Mouse (Mus musculus) neural tube, embryonic 14.5 days (tissue): ENCODE results near the gene Prkd2. TPM values are rescaled to one million over a fixed set of nuclear protein-coding genes. Genes with fewer than 3 reads are reported as not detected.

Experiments
- ATAC-seq: fragments of 200-750 bp; cut with Nextera tagmentation; 2 replicates; pipeline ENCODE4 v1.8.0; 2017; ENCODE audit warnings: low read depth, mild to moderate bottlenecking, moderate TSS enrichment, moderate library complexity
- H3K27ac ChIP-seq: fragments of 300-500 bp; sonication (generic); 2 replicates; pipeline ENCODE4 v1.5.1; 2014; ENCODE audit warnings: low read depth, mild to moderate bottlenecking, control low read depth, low read length, moderate library complexity, mixed read lengths
- H3K27me3 ChIP-seq: fragments of 300-500 bp; sonication (generic); 2 replicates; pipeline ENCODE4 v1.6.1; 2014; ENCODE audit warnings: low read length; ENCODE audit not compliant: control insufficient read depth, insufficient read depth
- H3K36me3 ChIP-seq: fragments of 300-500 bp; sonication (generic); 2 replicates; pipeline ENCODE4 v1.6.1; 2014; ENCODE audit warnings: low read length, mixed read lengths; ENCODE audit not compliant: control insufficient read depth, insufficient read depth
- H3K4me1 ChIP-seq: fragments of 300-500 bp; sonication (generic); 2 replicates; pipeline ENCODE4 v1.6.1; 2014; ENCODE audit warnings: low read length; ENCODE audit not compliant: control insufficient read depth, insufficient read depth
- H3K4me2 ChIP-seq: fragments of 300-500 bp; sonication (generic); 2 replicates; pipeline ENCODE4 v1.6.1; 2014; ENCODE audit warnings: mild to moderate bottlenecking, low read depth, low read length, control low read depth
- H3K4me3 ChIP-seq: fragments of 300-500 bp; sonication (generic); 2 replicates; pipeline ENCODE4 v1.5.1; 2014; ENCODE audit warnings: low read depth, low read length, control low read depth, mixed read lengths
- H3K9ac ChIP-seq: fragments of 300-500 bp; sonication (generic); replicated peaks from 2 replicates; pipeline ENCODE4 v1.6.1; 2014; ENCODE audit warnings: low read depth, mild to moderate bottlenecking, control low read depth, low read length, mixed read lengths
- H3K9me3 ChIP-seq: fragments of 300-500 bp; sonication (generic); 2 replicates; pipeline ENCODE4 v1.6.1; 2016; ENCODE audit warnings: low read length; ENCODE audit not compliant: control insufficient read depth
- WGBS: fragments of 180-500 bp; shearing (Covaris S2); extraction: QIAGEN DNeasy Blood & Tissue Kit; methylation state at CpG from one replicate; pipeline ENCODE4 v1.1.7; 2014; 5-methylcytosine and 5-hydroxymethylcytosine counted together
- polyA plus RNA-seq: library from polyadenylated mRNA; unstranded; fragments of >200 nt; fragmentation: Nextera tagmentation; extraction: Ambion mirVana; gene quantifications from 2 replicates; pipeline ENCODE4 v1.2.1, GENCODE M21; 2014

Gene Prkd2
- polyA plus RNA-seq, 1 experiment from 2014 or later, result 4.5 TPM

DNA sequence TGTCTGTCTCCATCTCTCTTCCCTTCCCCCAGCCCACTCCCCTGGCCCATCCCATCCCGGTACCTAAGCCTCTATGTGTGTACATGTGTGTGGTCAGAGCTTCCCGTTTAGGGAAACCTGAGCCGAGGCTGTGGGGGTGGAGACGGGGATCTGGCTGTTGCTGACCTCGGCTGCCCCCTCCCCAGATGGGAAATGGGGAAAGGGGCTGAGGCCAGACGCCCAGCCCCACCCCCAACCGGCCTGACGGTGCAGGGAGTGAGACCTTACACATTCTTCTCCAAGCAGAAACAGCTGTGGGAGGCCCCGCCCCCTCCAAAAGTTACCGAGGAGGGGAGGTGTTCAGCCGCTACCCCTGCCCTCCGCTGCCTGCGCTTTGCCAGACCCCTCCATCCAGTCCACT is 33.9 kb downstream of the Prkd2 start:
- H3K4me2 ChIP-seq, result peak overlapping the region; percentile 81
- H3K4me1 ChIP-seq, result peaks cover 14% of the 10 kb centered on the region
- H3K9me3 ChIP-seq, result no peaks in the 10 kb centered on the region
- peaks cover 2% of the 10 kb centered on the region for H3K36me3 ChIP-seq
- peak overlapping the region; percentile 81 for H3K9ac ChIP-seq
- no peak for ATAC-seq
- H3K4me3 ChIP-seq, result peak overlapping the region; percentile 70
- no peaks in the 10 kb centered on the region for H3K27me3 ChIP-seq
- 9% methylated on average over 12 of the region's 13 CpGs for WGBS
- H3K27ac ChIP-seq, result no peak overlapping the region

GRCm38 (mm10) chr7:16877717-16878116 is 35.0 kb downstream of the Prkd2 start:
- Histone ChIP-seq H3K4me2 (no peak overlapping the region), H3K27ac (no peak overlapping the region), H3K9ac (no peak overlapping the region), H3K9me3 (no peaks in the 10 kb centered on the region), H3K27me3 (no peaks in the 10 kb centered on the region), H3K4me1 (peaks cover 14% of the 10 kb centered on the region), H3K4me3 (no peak overlapping the region), H3K36me3 (0 out of 2 replicates have a peak, but pooled peaks cover 2% of the 10 kb centered on the region)
- ATAC-seq, result no peak
- 95% methylated on average over 3 of the region's 3 CpGs for WGBS

DNA sequence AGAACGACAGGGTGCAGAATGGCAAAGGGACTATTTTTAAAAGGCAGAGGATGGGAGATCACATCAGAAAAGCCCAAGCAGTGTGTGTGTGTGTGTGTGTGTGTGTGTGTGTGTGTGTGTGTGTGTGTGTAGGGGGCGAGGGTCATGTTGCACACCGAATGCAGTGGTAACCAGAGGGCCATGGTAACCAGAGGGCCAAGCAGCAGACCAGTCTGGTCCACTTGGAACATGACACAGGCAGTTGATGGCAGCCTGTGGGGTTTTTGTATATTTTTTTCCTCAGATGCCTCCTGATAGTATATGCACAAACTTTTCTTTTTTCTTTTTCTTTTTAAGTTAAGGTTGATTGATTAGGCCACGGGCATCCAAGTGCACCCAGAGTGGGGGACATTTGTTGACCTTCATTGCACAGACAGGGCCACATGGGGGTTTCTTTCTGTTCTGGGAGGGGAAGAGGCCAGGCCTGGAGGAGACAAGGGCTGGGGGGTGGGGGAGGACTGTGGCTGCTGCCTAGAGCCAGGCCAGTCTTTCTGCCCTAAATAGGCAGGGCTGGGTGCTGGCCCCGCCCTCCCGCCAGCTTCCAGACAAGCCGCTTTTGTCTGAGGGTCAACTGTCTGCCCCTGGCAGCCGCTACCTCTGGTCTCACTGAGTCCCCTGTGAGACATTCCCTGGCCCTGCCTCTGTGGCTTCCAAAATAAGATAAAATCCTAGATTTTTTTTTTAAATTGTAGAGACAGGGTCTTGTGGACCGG is 37.3 kb downstream of the Prkd2 start:
- Histone ChIP-seq H3K4me3 (no peak overlapping the region), H3K9me3 (no peaks in the 10 kb centered on the region), H3K4me2 (no peak overlapping the region), H3K9ac (no peak overlapping the region), H3K4me1 (peaks cover 14% of the 10 kb centered on the region), H3K27ac (no peak overlapping the region), H3K27me3 (peaks cover 11% of the 10 kb centered on the region), H3K36me3 (peaks cover 3% of the 10 kb centered on the region; the same call in 1 of the 2 replicates)
- WGBS, result 12% methylated on average over 9 of the region's 9 CpGs
- ATAC-seq, result no peak

GRCm38 (mm10) chr7:16880615-16881014 is 37.9 kb downstream of the Prkd2 start:
- H3K9me3 ChIP-seq, result no peaks in the 10 kb centered on the region
- WGBS, result 13% methylated on average over 5 of the region's 5 CpGs
- H3K4me1 ChIP-seq, result peaks cover 14% of the 10 kb centered on the region
- ATAC-seq, result no peak
- H3K4me2 ChIP-seq, result no peak overlapping the region
- H3K27me3 ChIP-seq, result peaks cover 14% of the 10 kb centered on the region
- H3K4me3 ChIP-seq, result no peak overlapping the region
- peaks cover 8% of the 10 kb centered on the region; the same call in 1 of the 2 replicates for H3K36me3 ChIP-seq
- no peak overlapping the region for H3K9ac ChIP-seq
- no peak overlapping the region for H3K27ac ChIP-seq

- no peaks in the 10 kb centered on the region for H3K4me1 ChIP-seq
- H3K9me3 ChIP-seq, result no peaks in the 10 kb centered on the region
- peaks cover 8% of the 10 kb centered on the region; the same call in 1 of the 2 replicates for H3K36me3 ChIP-seq
- no peak for ATAC-seq
- H3K4me2 ChIP-seq, result no peak overlapping the region
- WGBS, result 93% methylated on average over 6 of the region's 6 CpGs
- no peak overlapping the region for H3K27ac ChIP-seq
- H3K4me3 ChIP-seq, result no peak overlapping the region
- peaks cover 14% of the 10 kb centered on the region for H3K27me3 ChIP-seq
- H3K9ac ChIP-seq, result no peak overlapping the region
Measured at GRCm38 (mm10) chr7:16883162-16883561, 40.5 kb downstream of the Prkd2 start.

DNA sequence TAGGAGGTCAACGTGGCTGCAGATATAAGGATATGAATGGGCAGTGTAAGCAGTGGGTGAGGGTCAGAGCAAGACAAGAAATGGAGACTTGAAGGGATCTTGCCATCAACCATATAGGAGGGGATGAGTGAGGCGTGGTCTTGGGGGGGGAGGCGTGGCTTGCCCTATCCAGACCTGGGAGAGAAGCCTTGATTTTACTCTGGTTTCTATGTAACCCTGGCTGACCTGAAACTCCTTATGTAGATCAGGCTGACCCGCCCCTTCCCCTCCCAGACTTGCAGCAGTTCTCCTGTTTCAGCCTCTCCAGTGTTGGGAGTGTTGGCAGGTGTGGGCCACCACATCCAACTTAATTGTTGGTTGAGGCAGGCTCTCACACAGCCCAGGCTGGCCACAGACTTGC is 41.6 kb downstream of the Prkd2 start:
- H3K9me3 ChIP-seq, result no peaks in the 10 kb centered on the region
- no peak overlapping the region for H3K27ac ChIP-seq
- no peaks in the 10 kb centered on the region for H3K4me1 ChIP-seq
- H3K4me3 ChIP-seq, result no peak overlapping the region
- H3K27me3 ChIP-seq, result peaks cover 14% of the 10 kb centered on the region
- H3K4me2 ChIP-seq, result no peak overlapping the region
- no peak overlapping the region for H3K9ac ChIP-seq
- ATAC-seq, result no peak
- 58% methylated on average over 4 of the region's 4 CpGs for WGBS
- peaks cover 6% of the 10 kb centered on the region; the same call in 1 of the 2 replicates for H3K36me3 ChIP-seq

DNA sequence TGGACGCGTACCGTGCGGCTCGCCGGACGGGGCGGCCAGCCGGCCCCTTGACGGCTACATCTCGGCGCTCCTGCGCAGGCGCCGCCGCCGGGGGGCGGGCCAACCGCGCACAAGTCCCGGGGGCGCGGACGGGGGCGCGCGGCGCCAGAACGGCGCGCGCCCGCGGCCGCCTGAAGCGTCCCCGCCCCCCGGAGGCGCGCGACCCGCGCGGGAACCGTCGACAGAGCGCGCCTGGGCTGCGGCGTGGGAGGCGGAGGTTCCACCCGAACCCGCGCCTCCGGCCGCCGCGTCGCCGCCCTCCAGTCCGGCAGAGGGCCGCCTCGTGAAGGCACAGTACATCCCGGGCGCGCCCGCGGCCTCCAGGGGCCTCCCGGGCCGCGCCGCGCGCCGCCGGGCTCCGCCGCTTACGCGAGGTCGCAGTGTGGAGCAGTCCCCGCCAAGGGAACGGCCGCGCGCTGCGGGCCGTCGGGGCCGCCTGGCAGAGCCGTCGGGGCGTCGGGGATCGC is 42.6 kb downstream of the Prkd2 start:
- ATAC-seq, result no peak
- peaks cover 6% of the 10 kb centered on the region; the same call in 1 of the 2 replicates for H3K36me3 ChIP-seq

DNA sequence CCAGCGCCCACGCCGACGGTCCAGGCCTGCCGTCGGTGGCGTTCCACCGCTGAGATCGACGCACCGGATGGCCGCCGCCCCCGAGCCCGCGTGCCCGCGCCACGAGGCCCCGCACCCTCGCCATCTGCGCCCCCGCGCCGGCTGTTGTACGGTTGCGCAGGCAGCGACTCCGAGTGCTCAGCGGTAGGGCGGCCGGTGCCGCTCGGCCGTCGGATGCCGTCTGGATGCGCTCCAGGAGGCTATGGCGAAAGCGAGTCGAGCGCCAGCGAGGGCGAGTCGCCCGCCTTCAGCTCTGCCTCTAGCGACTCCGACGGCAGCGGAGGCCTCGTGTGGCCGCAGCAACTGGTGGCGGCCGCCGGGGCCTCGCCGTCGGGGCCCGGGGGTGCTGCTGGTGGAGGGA is 43.2 kb downstream of the Prkd2 start:
- ATAC-seq, result no peak
- Histone ChIP-seq H3K4me3 (no peak overlapping the region), H3K9ac (no peak overlapping the region), H3K9me3 (no peaks in the 10 kb centered on the region), H3K4me2 (no peak overlapping the region), H3K27me3 (peaks cover 16% of the 10 kb centered on the region), H3K36me3 (peaks cover 6% of the 10 kb centered on the region; the same call in 1 of the 2 replicates), H3K27ac (no peak overlapping the region), H3K4me1 (no peaks in the 10 kb centered on the region)
- WGBS, result 40% methylated on average over 58 of the region's 59 CpGs

More for the DNA sequence above, 42.6 kb downstream of the Prkd2 start:
- H3K9me3 ChIP-seq, result no peaks in the 10 kb centered on the region
- H3K9ac ChIP-seq, result no peak overlapping the region
- H3K27me3 ChIP-seq, result peaks cover 14% of the 10 kb centered on the region
- H3K4me3 ChIP-seq, result peak overlapping the region; percentile 19; the same call in 1 of the 2 replicates
- H3K4me2 ChIP-seq, result peak overlapping the region; percentile 20; the same call in 1 of the 2 replicates
- H3K4me1 ChIP-seq, result no peaks in the 10 kb centered on the region
- H3K27ac ChIP-seq, result no peak overlapping the region
- 10% methylated on average over 58 of the region's 95 CpGs for WGBS

DNA sequence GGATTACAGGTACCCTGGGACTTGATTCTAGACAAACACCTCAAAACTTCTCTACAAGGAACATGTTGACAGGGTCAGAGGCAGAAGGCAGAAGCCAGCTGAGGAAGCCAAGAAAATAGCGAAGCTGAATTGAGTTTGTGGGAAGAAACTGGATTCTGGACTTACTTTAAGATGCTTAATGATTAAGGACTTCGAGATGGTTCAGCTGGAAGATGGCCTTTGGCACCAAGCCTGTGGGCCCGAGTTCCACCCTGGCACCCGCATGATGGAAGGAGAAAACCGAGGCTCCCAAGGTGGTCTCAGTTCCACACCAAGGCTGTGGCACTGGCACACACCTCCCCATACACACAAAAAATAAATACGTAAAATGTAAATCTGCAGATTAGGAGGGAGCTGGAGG is 47.8 kb downstream of the Prkd2 start:
- WGBS, result 44% methylated on average over 6 of the region's 6 CpGs
- no peak overlapping the region for H3K9ac ChIP-seq

More for the DNA sequence above, 47.8 kb downstream of the Prkd2 start:
- H3K27ac ChIP-seq, result no peak overlapping the region
- H3K4me2 ChIP-seq, result no peak overlapping the region
- H3K4me1 ChIP-seq, result peaks cover 11% of the 10 kb centered on the region; the same call in 1 of the 2 replicates
- H3K27me3 ChIP-seq, result peaks cover 8% of the 10 kb centered on the region
- ATAC-seq, result no peak
- H3K4me3 ChIP-seq, result no peak overlapping the region
- H3K9me3 ChIP-seq, result no peaks in the 10 kb centered on the region
- 0 out of 2 replicates have a peak, but pooled peaks cover under 1% of the 10 kb centered on the region for H3K36me3 ChIP-seq
